Mouse (Mus musculus) urinary bladder, postnatal 14 days (tissue): ENCODE data around the gene Stom.
A peak's percentile ranks its signal among the peaks of the same experiment; 100 is the strongest.

Experiments
- DNase-seq: peaks from one replicate; pipeline ENCODE4 v3.0.0; 2021; ENCODE audit warnings: low spot score

The Stom gene

DNA sequence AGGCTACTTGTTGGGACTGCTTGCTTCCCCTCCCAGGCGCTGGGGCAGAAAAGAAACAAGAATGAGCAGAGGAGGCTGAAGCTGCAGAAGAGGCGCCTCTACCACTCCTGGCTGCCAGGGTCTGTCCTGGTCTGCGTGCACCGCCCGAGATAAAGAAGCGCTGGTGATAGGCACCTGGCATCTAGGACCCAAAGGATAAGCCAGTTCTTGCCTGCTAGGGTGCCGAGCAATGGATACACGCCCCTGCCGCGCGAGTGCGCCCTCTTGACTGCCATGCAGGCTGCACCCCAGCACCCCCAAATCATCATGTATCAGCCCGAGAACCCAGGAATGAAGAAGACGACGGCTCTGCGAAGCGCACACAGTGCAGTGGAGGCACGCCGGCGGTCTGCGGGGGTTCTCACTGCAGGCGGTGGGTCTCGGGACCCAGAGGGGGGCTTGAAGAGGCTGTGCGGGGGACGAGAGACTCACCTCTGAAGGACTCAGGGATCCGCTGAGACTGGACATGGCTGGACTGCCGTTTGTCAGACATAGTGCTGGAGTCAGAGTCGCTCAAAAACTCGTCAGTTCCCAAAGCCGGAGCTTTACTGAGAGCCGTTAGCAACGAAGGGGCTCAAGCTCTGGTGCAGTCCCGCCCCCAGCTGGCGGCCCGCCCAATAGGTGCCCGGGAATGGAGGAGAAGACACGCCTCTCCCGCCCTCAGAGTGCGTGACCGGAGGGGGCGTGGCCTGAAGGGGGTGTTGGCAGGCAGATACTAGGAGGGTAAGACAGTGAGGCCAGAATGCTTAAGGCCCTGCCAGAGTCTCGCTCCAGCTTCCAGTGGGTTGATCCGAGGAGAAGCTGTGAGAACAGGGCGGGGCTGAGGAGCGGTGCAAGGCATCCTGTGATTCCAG is at the start of gene Stom:
TSS of gene Stom (minus strand) at position 589 of the 893 bp plus-strand sequence.
- peak; percentile 100 for DNase-seq

DNA sequence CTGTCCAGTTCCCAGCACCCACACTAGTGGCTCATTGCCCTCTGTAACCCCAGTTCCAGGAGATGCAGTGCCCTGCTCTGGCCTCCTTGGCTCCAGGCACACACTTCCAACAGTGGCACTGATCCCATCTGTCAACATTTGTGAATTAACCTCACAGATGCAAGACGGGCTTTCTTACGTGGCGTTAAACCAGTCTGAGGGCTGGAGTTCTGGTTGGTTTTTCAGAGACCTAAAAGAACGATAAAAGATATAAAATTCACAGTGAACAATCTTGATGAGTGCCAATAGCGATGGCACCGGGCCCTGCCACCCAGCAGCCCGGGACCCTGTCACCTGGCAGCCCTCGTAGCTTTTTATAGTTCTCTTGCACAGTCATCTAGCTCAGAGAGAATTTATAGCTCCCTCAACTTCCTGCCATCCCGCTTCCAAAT is 48.7 kb upstream of the Stom start:
- DNase-seq, result no peak

DNA sequence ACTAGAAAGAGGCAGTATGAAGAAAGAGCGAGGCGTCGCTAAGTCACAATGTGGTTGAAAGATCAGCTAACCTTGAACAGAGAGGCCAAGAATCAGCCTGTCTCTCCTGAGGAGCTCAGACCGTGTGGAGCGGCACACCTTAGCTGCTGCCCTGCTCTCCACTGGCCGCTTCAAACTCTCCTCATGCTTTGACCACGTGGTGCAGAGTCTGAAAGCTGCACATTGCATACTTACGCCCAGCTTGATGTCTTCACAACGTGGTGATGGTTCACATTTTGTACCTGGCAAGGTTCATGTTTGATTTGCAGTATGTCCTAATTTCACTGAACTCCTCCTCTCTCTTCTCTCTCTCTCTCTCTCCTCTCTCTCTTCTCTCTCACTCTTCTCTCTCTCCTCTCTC is 42.5 kb upstream of the Stom start:
- DNase-seq, result no peak

DNA sequence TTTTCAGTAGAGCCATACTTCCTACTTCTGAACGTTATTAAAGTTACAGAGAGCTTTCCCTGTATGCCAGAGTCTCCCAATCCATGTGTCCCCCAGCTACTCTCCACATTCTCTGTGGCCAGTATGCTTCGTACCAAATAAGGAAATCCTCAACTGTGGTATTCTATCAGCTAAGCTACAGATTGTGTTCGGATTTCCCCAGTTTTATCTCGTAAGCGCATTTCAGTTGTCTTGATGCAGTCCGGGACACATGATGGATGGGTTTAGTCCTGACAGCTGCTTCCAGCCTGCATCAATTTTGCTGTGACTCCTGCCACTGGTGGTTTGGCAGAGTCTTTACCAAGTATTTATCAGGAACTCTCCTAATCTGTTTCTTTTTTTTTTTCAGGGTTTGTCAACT is 40.8 kb upstream of the Stom start:
- no peak for DNase-seq

DNA sequence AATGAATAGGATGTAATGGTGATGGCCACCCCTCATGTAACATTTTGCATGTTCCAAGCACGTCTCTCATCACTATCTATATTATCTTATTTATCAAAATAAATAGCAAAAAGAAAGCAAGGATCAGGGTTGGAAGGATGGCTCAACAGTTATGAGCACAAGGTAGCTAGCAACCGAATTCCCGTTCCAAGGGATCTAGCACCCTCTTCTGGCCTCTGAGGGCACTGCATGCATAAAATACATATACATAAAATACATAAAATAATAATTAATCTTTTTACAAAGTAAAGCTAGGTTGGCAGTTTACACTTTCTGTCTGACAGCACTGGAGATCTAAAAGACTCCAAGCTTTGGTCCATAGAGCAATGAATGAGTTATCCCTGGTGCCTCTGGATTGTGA is 36.2 kb upstream of the Stom start:
- peak; percentile 37 for DNase-seq

DNA sequence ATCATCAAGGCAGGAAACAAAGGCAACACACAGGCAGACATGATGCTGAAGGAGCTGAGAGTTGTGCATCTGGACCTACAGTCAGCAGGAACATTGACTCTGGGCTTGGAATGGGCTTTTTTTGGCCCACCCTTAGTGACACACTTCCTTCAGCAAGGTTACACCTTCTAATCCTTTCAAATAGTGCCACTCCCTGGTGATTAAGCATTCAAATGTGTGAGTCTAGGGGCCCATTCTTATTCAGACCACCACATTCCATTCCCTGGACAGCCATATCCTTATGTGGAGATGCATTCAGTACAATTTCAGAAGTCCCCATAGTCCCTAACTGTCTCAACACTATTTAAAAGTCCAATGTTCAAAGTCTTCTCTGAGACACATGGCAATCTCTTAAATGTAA is 33.9 kb upstream of the Stom start:
- DNase-seq, result no peak

DNA sequence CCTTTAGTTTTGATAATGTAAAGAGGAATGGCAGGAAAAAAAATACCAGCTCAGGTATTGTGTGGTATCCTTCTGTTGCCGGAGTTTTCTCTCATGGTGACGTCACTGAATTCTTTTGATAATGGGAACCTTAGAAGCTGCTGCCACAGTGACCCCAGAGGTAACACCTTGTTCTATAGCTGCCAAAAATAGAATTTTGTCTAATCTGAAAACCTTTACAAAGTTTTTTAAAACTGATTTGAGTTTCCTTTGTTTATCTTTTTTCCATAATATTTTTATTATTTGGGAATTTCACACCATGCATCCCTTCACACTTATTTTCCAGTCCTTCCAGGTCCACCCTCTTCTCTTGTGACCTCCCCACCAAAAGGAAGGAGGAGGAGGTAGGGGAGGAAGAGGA is 30.9 kb upstream of the Stom start, which contains the start of gene 4930568D16Rik:
TSS of gene 4930568D16Rik (minus strand) at position 101 of the 400 bp plus-strand sequence.
- no peak for DNase-seq

DNA sequence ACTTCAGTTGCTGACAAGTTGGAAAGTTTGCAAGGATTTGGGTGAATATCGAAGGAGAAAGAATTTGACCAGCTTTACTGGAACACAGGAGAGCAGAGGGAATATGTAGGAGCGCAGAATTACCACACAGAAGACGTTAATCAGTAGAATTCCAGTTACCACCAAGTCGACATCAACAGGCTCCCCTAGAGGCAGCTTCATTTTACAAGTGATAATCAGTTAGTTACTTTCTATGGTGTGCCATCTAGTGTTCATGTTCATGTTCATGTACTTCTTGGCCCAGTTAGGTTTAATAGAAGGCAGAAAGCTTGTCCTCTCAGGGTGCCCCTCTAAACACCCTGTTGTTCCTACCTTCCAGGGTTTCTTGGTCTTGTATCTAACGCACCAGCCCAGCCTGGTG is 12.4 kb upstream of the Stom start:
- DNase-seq, result no peak

DNA sequence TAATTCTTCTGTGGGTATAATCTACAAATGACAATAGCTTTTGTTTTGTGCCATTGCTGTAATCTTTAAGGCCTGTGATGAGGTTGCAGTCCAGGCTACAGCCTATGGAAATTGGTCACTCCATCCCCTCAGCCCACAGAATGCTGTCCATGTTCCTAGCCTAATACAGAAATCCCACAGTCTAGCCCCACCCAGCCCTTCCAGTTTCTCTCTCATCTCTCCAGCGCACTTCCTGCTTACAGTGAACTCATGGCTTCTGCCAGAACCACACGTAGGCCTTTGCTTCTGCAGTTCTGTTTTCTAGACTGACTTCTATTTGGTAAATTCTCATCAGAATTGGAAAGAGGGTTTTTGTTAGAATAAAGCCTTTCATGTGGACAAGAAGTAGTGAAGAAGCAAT is 9.2 kb upstream of the Stom start:
- no peak for DNase-seq

DNA sequence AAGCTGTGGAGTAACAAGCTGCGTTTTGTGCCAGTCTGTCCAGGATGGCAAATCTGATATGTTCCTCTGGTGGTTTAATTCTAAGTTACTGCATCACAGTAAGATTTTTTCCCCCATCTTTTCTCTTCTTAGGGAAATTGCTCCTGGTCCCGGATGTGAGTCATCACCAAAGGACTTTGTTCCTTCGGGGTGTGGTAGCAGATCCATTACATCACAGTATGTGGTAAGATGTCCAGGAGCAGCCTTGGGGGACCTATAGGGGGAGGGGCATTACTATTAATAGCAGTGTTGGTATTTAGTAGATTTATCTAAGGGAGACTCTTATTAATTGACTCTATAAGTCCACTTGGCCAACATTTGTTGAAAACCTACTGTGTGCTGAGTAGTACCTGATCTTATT is 5.8 kb upstream of the Stom start:
- no peak for DNase-seq

DNA sequence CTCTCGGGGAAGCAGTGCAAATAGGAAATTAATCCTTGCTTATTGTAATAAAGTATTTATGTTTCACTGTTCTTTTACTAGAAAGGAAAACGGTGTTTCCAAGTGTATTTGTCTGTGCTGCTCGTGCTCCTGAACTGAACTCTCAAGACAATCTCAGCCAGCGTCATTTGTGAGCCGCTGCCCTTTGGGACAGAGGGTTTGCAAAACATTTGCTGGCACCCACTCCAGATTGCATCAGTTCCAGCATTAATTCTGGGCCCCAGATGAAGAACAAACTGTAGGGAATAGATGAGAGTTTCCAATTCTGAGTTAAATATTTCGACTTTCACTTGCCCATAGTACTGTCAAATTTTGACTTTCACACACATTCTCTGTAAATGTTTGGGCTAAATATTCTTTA is 1.9 kb upstream of the Stom start:
- no peak for DNase-seq

DNA sequence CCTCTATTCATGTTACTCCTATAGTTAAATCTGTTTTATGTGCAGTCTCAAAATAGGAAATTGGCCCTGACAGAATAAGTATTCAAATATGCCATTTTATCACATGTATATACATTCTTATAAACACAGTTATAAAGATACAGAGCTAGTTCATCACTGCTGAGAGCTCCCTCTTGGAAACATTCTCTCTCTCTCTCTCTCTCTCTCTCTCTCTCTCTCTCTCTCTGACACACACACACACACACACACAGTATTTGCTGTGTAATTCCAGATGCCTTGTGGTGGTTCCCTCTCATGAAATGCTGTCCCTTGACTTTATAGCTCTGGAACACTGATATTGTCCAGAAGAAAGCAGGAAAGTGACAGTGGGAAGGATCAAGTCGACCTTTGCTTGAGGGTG is 1.3 kb upstream of the Stom start:
- DNase-seq, result no peak

DNA sequence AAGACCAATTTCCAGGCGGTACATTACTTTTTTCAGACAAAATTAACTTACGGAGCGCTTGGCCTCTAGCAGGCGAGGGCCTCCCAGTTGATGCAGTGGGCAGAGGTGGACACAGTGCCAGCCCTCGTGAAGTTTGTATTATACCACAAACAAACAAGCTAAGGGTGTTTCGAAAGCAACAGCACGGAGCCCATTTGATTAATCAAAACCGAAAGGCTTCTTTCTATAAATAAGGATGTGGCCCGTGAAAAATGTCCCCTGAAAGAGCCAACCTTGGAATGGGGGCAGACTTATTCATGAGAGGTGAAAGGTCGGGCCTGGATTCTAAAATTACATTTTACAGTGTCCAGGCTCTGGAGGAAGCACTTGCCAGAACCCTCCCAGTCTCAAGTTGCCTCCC is 643 bp upstream of the Stom start:
- no peak for DNase-seq

DNA sequence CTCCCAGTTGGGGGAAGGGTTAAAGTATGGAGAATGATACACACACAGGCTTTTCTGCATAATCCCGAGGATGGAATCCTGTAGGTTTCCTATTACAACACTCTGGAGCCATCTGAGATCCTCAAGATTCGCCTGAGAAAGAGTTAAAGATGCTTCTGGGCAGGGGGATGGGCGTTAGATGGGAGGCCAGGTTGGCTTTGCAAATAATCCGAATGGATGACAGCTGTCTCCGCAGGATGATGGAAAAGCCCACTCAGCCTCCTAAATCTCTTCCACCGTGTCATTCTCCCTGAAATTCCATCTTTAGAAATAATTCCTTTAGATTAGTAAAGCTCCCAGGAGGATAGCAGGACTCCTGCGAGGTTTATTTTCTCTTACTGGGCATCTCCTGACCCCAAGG is 1.2 kb downstream of the Stom start:
- DNase-seq, result no peak

DNA sequence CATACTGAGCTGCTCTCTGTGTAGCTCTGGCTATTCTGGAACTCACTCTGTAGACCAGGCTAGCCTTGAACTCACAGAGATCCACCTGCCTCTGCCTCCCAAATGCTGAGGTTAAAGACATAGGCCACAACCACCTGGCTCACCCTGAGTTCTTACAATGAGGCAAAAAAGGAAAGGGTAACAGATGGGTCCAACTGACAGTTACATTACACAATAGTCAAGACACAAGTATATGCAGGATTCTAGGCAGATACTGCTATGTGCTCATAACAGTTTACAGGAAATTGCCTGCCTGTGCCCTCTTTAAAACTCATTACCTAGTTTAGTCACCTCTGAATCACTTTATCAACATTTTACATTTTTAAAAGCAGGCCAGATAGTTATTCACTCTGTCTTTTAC is 3.1 kb downstream of the Stom start:
- DNase-seq, result no peak

DNA sequence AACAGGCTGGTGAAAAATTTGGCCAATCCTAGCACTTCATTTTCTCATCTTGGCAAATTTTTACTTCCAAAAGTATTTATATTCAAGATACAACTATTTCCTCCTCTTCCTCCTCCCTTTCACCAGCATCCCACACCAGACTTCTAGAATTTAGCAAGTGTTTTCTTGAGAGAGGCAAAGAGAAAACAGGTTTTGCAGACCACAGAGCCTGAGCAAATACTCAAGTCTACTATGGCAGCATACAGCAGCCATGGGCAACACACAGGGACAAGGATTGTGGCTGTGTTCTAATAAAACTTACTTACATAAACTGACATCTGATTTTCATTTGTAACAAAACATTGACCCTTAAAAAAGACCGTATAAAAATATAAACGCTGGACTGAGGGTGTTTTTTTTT is 5.6 kb downstream of the Stom start:
- no peak for DNase-seq

DNA sequence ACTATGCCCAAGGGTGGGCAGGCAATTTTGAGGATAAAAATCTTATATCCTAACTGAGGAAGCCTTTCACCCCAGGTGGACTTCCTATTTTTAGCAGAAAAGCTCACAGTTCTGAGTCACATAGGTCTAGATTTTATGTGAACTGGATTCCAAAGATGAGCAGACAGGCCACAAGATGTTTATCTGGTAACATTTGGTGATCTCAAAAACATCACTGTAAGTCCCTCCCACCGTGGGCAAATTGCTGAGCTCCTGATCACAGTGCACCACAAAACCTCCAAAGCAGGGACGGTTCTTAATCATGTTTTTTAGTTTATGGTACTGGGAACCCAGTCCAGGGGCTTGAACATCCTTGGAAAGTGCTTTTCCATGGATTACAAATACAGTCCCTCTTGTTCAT is 7.7 kb downstream of the Stom start:
- DNase-seq, result no peak

DNA sequence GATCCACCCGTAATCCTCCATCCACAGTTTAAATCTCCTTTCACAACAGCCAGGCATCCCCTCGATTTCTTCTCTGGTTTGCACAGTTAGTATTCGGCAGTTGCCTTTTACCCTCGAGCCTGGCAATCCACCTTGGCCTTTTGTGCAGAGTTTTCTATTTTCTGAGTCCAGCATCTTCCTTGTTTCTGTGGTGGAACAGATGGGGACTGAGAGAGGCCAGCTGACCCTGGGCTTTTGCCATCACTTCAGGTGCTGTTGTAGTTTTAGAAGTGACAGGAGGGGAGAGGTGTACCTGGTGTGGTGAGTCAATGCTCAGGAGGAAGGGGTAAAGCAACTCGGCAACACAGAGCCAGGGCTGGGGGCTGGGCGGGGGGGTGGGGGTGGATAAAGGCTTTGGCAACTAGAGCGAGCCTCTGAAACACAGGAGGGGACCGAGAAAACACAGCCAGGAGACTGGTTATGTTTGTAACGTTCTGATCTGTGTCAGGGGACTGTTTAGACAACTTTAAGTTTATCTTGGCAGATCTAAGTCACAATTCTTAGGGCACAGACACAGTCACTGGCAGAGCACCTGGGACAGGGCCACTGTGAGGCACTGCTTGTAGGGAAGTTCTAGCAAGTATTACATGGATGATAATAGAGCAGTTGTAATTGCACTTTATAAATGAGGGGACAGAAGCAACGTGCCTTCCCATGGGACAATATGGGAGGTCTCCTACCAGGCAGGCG is 8.5 kb downstream of the Stom start:
- no peak for DNase-seq

DNA sequence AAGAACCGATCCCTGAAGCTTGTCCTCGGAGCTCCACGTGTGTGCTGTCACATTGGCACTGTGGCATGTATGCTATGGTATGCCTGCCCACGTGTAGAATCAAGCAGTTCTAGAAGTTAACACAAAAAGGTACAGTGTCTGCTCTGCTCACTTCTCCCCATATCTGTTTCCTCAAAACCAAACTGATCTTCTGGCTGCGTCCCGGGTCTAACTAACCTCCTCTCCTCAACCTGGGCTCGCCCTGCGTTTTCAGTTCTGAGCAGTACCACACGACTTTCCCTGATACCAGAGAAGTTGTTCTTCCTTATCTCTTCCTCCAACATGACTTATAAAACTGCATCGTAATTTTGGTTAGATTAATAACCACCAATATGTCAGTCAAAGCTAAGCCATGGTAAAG is 9.2 kb downstream of the Stom start:
- no peak for DNase-seq

DNA sequence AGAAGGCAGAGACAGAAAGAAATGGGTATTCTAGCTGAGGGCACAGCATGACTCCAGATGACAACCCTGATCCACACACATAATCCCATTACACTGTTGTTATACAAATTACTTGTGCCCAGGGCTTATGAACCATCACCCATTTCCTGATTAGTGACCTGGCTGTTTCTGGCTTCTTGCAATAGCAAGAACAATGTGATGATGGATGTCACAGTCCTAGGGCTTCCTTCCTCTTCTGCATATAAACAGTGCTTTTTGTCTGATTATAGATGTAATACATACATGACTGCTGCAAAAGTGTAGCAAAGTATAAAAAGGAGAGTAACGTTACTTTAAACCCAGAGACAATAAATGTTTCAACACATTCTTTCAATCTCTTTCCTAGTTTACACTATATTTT is 9.8 kb downstream of the Stom start:
- DNase-seq, result no peak

DNA sequence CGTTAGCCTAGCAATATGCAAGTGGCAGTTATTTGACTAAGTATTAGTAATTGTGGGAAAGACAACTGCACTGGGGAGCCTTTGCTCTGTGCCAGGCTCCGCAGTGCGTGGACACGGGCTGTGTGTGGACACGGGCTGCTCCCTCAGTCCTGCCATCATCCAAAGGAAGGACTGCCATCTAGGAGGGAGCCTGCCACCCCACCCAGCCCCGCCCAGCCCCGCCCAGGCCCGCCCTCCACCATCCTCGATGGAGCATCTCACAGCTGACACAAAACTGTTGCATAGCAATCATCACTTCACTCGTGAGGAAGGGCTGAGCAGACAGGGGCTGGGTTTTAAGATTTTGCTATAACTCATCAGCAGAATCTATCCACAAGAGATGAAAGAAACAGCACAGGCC is 10.8 kb downstream of the Stom start:
- DNase-seq, result no peak

DNA sequence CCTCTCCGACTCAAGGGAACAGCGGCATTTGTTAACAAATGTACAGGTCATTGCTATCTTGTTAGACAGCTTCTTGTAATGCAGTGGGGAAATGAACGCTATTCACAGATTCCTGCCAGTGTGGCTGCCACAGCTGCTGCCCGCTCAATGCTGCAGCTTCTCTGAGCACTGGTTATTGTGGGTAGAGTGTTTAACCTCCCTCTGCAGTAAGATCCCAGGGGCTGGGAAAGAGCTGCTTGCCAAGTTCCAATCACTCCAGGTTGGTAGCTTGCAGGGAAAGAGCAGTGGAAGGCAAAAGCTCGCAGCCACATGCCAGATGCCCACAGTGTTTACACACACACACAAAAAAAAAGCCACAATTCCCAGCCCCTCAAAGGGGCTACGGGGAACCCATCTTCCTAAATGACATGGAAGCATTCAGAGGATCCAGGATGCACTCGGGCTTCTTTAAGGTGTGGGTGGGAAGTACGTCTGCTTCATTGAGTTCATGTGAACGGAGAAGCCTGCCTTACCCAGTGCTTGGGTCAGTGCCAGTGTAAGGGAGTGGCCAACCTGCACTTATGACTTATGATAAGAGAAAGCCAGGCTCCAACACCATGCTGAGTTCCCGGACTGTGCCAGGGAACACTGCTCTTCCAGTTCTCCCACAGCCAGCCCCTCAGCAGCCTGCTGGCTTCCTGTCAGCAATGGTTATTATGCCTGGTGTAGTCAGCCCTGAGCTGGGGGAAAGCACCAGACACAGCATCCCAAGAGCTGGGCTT is 14.2 kb downstream of the Stom start:
- DNase-seq, result peak; percentile 77

DNA sequence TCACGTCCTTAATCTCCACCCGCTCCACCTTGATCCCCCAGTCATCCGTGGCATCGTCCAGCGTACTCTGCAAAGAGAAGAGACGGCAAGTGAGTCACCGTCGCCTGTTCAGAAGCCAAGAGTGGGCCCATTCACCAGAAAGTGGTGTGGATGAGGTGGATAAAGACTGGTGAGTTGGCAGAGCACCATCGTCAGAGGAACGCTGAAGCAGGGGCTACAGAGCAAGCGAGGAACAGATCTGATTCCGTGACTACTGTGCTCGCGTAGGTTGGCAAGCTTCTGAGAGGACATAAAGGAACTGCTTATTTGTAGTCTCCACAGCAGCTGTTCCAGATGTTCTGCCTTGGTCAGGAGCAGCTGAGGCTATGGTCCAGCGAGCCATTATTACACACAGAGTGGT is 16.4 kb downstream of the Stom start:
- no peak for DNase-seq
